Mouse (Mus musculus) mature B cell (primary cell): ENCODE data around the gene Vmn1r163.
"Not testable (repeated sequence)": the region's sequence is repeated elsewhere in the genome, so short reads cannot be mapped to it uniquely, and the experiment has no call there.

ENCODE experiments used
- in situ Hi-C: fragments of 300-500 bp; cut with MboI; formaldehyde crosslinking; loops from 2 replicates; pipeline ENCODE4 v1.14.3; 2019

The Vmn1r163 gene

GRCm38 (mm10) chr7:23055240-23055639, at the start of gene Vmn1r163:
Vmn1r163 (plus strand) TSS chr7:23055540.
- in situ Hi-C loops: not testable (repeated sequence)

DNA sequence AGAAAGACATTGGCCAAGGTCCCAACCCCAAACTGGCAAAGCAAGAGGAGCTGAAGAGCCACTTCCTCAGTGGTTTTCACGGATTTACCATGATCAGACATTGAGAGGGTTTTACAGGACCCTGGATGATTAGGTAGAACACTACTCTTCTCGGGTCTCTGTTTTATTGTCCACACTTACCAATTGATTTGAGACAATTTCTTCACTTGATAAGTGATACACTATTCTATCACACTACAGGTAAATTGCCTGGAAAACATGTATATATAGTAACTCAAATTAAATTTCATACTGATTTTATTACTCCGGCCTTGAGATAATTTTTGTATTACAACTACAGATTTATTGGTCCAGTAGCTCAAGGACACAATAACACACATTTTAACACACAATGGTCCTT, 35.5 kb upstream of the Vmn1r163 start, which contains the start of gene Gm4216:
Gene Gm4216, minus strand, starts transcription at position 101 of the 400 bp plus-strand sequence.
- in situ Hi-C loops: not testable (repeated sequence)

DNA sequence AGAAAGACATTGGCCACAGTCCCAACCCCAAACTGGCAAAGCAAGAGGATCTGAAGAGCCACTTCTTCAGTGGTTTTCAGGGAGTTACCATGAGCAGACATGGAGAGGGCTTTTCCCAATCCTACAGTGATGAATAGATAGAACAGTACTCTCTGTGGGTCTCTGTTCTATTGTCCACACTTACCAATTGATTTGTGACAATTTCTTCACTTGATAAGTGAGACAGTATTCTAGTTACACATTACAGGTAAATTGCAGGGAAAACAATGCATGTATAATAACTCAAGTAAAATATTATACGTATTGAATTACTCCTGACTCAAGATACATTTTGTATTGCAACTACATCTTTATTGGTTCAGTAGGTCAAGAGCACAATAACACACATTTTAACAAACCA, 12.0 kb downstream of the Vmn1r163 start, which contains the start of gene Gm8720:
Gene Gm8720, minus strand, starts transcription at position 101 of the 400 bp plus-strand sequence.
- in situ Hi-C loops: not testable (repeated sequence)
